Mouse (Mus musculus) G1E (cell line): ENCODE results near the gene Xpot. TPM values are rescaled to one million over a fixed set of nuclear protein-coding genes. Genes with fewer than 3 reads are reported as not detected.

Experiments used
- ATAC-seq: 2 replicates; pipeline ENCODE4 v1.8.0; 2016; ENCODE audit warnings: mild to moderate bottlenecking; ENCODE audit not compliant: insufficient number of reproducible peaks, poor library complexity, low FRiP score, severe bottlenecking; ENCODE audit errors: extremely low read depth
- DNase-seq: peaks from one replicate; pipeline ENCODE4 v3.0.0; 2012; ENCODE audit warnings: low spot score
- H3K27me3 ChIP-seq: 2 replicates; pipeline ENCODE4 v1.6.1; 2012; ENCODE audit warnings: mild to moderate bottlenecking, low read length, inconsistent platforms; ENCODE audit not compliant: insufficient read depth
- H3K36me3 ChIP-seq: replicated peaks from 2 replicates; pipeline ENCODE3; 2012; ENCODE audit warnings: mild to moderate bottlenecking, inconsistent platforms
- H3K4me1 ChIP-seq: 2 replicates; pipeline ENCODE4 v1.6.1; 2012; ENCODE audit warnings: low read depth, low read length, inconsistent platforms, mixed read lengths; ENCODE audit not compliant: insufficient read depth
- H3K4me3 ChIP-seq: 2 replicates; pipeline ENCODE4 v1.5.1; 2012; ENCODE audit warnings: low read depth, mild to moderate bottlenecking, inconsistent platforms, low read length, moderate library complexity, mixed read lengths
- H3K9me3 ChIP-seq: replicated peaks from 2 replicates; pipeline ENCODE4 v1.6.1; 2012; ENCODE audit warnings: inconsistent platforms
- CTCF ChIP-seq: IDR thresholded peaks from 2 replicates; pipeline ENCODE4 v1.5.1; 2012; ENCODE audit warnings: low read depth, low read length, inconsistent platforms, mixed read lengths
- GATA1 ChIP-seq: IDR thresholded peaks from 2 replicates; pipeline ENCODE4 v1.6.1; 2012; ENCODE audit warnings: borderline replicate concordance, low read length, inconsistent platforms, mixed read lengths
- GATA2 ChIP-seq: IDR thresholded peaks from 2 replicates; pipeline ENCODE4 v1.6.1; 2012; ENCODE audit warnings: low read depth, low read length, inconsistent platforms, borderline replicate concordance
- POLR2AphosphoS5 ChIP-seq: IDR thresholded peaks from 2 replicates; pipeline ENCODE4 v1.6.1; 2012; ENCODE audit warnings: low read depth, low read length, inconsistent platforms; ENCODE audit not compliant: insufficient replicate concordance
- TAL1 ChIP-seq: conservative IDR thresholded peaks from 2 replicates; pipeline ENCODE4 v1.6.1; 2012; ENCODE audit warnings: low read depth, low read length, inconsistent platforms, mixed read lengths
- polyA plus RNA-seq: library from polyadenylated mRNA; stranded (reverse); fragments of >175 nt; gene quantifications from 2 replicates; pipeline ENCODE4 v1.2.3, GENCODE M21; 2012
- total RNA-seq, 2 experiments: library from RNA; stranded (forward) in 1 of 2; stranded (reverse) in 1 of 2; fragments of 200-1000 nt in 1 of 2; fragments of >200 nt in 1 of 2; fragmentation: Nextera tagmentation in 1 of 2; gene quantifications; 2 replicates each; pipeline ENCODE4 v1.2.3; 2014 to 2017

Xpot gene
- total and polyA plus RNA-seq, 3 experiments: 87.0 to 116 (median 110) TPM

GRCm38 (mm10) chr10:121550334-121550733 lies 75.8 kb downstream of the Xpot start:
- TF ChIP-seq POLR2AphosphoS5 (no peak), CTCF (no peak), TAL1 (no peak), GATA1 (no peak), GATA2 (no peak)
- Histone ChIP-seq H3K4me1 (peaks cover 9% of the 10 kb centered on the region), H3K4me3 (no peak overlapping the region), H3K9me3 (no peaks in the 10 kb centered on the region), H3K27me3 (no peaks in the 10 kb centered on the region), H3K36me3 (peaks cover 96% of the 10 kb centered on the region)
- DNase-seq: no peak
- ATAC-seq: no peak

- Histone ChIP-seq H3K9me3 (no peaks in the 10 kb centered on the region), H3K4me1 (peaks cover 12% of the 10 kb centered on the region), H3K4me3 (no peak overlapping the region), H3K36me3 (peaks cover 94% of the 10 kb centered on the region), H3K27me3 (no peaks in the 10 kb centered on the region)
- DNase-seq (no peak), ATAC-seq (no peak)
- no peak for TF ChIP-seq GATA2
- no peak for TF ChIP-seq CTCF
- TF ChIP-seq POLR2AphosphoS5: no peak
- TF ChIP-seq GATA1: no peak
- TF ChIP-seq TAL1: no peak
Observed at GRCm38 (mm10) chr10:121549670-121550069, 76.5 kb downstream of the Xpot start.

- TF ChIP-seq GATA1: no peak
- TF ChIP-seq TAL1: no peak
- no peak for TF ChIP-seq POLR2AphosphoS5
- no peak for TF ChIP-seq CTCF
- TF ChIP-seq GATA2: no peak
- no peak for ATAC-seq
- Histone ChIP-seq H3K9me3 (no peaks in the 10 kb centered on the region; the same call in 1 of the 2 replicates), H3K4me1 (peaks cover 16% of the 10 kb centered on the region), H3K4me3 (no peak overlapping the region), H3K36me3 (peaks cover 74% of the 10 kb centered on the region), H3K27me3 (no peaks in the 10 kb centered on the region)
- DNase-seq: no peak
Observed at GRCm38 (mm10) chr10:121547162-121547561, 79.0 kb downstream of the Xpot start.

GRCm38 (mm10) chr10:121543577-121543976 lies 82.6 kb downstream of the Xpot start:
- Histone ChIP-seq H3K4me3 (no peak overlapping the region), H3K27me3 (0 out of 2 replicates have a peak, but pooled peaks cover 4% of the 10 kb centered on the region), H3K9me3 (peaks cover 1% of the 10 kb centered on the region; the same call in 1 of the 2 replicates), H3K4me1 (peaks cover 22% of the 10 kb centered on the region), H3K36me3 (peaks cover 39% of the 10 kb centered on the region)
- ATAC-seq (no peak), DNase-seq (no peak)
- TF ChIP-seq TAL1: no peak
- TF ChIP-seq CTCF: no peak
- TF ChIP-seq GATA1: no peak
- TF ChIP-seq POLR2AphosphoS5: no peak
- no peak for TF ChIP-seq GATA2

GRCm38 (mm10) chr10:121542156-121542555 lies 84.0 kb downstream of the Xpot start:
- DNase-seq (no peak), ATAC-seq (no peak)

More at GRCm38 (mm10) chr10:121542156-121542555, 84.0 kb downstream of the Xpot start:
- Histone ChIP-seq H3K4me1 (peaks cover 28% of the 10 kb centered on the region), H3K27me3 (0 out of 2 replicates have a peak, but pooled peaks cover 8% of the 10 kb centered on the region), H3K4me3 (no peak overlapping the region), H3K9me3 (peaks cover 1% of the 10 kb centered on the region; the same call in 1 of the 2 replicates), H3K36me3 (peaks cover 25% of the 10 kb centered on the region)
- no peak for TF ChIP-seq CTCF

Other genes starting within 250 kb of the Xpot start
- gene Rassf3, start 150.0 kb downstream of the Xpot start, total RNA-seq (2014; fragmentation: Nextera tagmentation): 0.58 TPM in 1 of 2 replicates, not detected in the other
- gene Rassf3, start 150.0 kb downstream of the Xpot start, total RNA-seq (2017): 0.46 and 0.66 TPM in 2 replicates
- gene Rassf3, start 150.0 kb downstream of the Xpot start, polyA plus RNA-seq: 0.07 and 0.14 TPM in 2 replicates
- gene Tbk1, start 39.5 kb downstream of the Xpot start, total RNA-seq (2014; fragmentation: Nextera tagmentation): 79.4 and 96.3 TPM in 2 replicates
- gene Tbk1, start 39.5 kb downstream of the Xpot start, total RNA-seq (2017): 98.3 and 107 TPM in 2 replicates
- 4.1 and 6.8 TPM in 2 replicates for gene Tbk1, start 39.5 kb downstream of the Xpot start, polyA plus RNA-seq
- gene D930020B18Rik, start 15.3 kb upstream of the Xpot start, total RNA-seq (2014; fragmentation: Nextera tagmentation): not detected in 2 replicates
- 0.05 TPM in 1 of 2 replicates, not detected in the other for gene D930020B18Rik, start 15.3 kb upstream of the Xpot start, total RNA-seq (2017)
- gene D930020B18Rik, start 15.3 kb upstream of the Xpot start, polyA plus RNA-seq: not detected in 2 replicates
- 21.9 and 24.9 TPM in 2 replicates for gene BC048403, start 113.6 kb upstream of the Xpot start, total RNA-seq (2014; fragmentation: Nextera tagmentation)
- 3.0 and 3.4 TPM in 2 replicates for gene BC048403, start 113.6 kb upstream of the Xpot start, total RNA-seq (2017)
- gene BC048403, start 113.6 kb upstream of the Xpot start, polyA plus RNA-seq: 9.8 and 10.0 TPM in 2 replicates